Mouse (Mus musculus): ENCODE data around the gene Atxn1l. TPM values are rescaled to one million over a fixed set of nuclear protein-coding genes. Genes with fewer than 3 reads are reported as not detected.

The Atxn1l gene
- polyA plus RNA-seq (2014; fragmentation: Nextera tagmentation; extraction: Ambion mirVana): 7.5 and 7.8 TPM in 2 replicates

DNA sequence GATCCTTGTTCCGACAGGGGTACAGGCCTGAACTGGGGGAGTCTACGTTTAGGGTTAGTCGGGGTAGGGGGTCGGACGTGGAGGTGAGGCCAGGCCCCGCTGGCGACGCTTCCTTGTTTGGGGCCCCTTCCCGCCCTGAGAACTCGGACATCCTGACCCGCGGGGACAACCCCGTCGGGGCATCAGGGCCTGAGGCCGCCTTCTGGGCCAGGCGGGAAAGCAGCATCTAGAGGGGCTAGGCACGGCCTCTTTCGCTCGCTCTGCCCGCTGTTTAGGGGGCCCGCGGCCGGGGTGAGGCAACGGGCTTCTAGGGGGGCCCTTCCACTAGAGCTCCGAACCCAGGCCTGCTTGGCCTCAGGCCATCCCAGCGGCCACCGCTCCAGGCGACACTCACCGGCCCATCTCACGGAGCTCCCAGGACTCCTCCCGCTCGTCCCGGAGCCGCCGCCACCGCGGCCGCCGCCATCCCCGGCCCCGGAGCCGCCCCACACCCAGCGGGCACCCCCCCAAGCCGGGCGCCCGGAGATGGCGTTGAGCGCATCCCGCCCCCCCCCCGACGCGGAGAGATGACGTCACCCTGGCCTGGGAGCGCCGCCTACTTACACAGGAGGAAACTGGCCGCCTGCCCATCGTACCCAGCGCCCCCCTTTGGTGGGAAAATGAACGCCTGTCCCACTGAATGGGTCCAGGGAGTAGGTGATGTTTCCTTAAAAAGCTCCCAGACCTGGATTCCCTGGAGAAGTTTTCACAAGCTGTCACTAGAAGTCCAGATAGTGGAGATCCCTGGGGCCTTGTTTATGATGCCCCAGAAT is at the start of gene Atxn1l:
Gene Atxn1l, minus strand, starts transcription at position 503 of the 812 bp plus-strand sequence.
- Histone ChIP-seq H3K27me3 (ENCODE audit: control insufficient read depth, insufficient read depth, low read length) (no peaks in the 10 kb centered on the region), H3K9ac (ENCODE audit: low read length) (peak within 1 kb of the TSS; percentile 97), H3K27ac (ENCODE audit: low read depth, low read length) (peak within 1 kb of the TSS; percentile 53), H3K4me1 (ENCODE audit: control insufficient read depth, insufficient read depth, low read length) (peaks cover 8% of the 10 kb centered on the region; the same call in 1 of the 2 replicates), H3K9me3 (ENCODE audit: control insufficient read depth, low read length) (no peaks in the 10 kb centered on the region), H3K4me3 (ENCODE audit: low read depth, low read length) (peak within 1 kb of the TSS; percentile 99), H3K4me2 (ENCODE audit: low read depth) (peak within 1 kb of the TSS; percentile 91), H3K36me3 (ENCODE audit: control insufficient read depth, insufficient read depth, low read length) (0 out of 2 replicates have a peak, but pooled peaks cover 3% of the 10 kb centered on the region)
- DNase-seq (ENCODE audit: low spot score) (peak; percentile 91), ATAC-seq (ENCODE audit: insufficient read depth, low FRiP score, low TSS enrichment) (peak; percentile 87)
- WGBS: under 1% methylated on average over 54 of the region's 59 CpGs

DNA sequence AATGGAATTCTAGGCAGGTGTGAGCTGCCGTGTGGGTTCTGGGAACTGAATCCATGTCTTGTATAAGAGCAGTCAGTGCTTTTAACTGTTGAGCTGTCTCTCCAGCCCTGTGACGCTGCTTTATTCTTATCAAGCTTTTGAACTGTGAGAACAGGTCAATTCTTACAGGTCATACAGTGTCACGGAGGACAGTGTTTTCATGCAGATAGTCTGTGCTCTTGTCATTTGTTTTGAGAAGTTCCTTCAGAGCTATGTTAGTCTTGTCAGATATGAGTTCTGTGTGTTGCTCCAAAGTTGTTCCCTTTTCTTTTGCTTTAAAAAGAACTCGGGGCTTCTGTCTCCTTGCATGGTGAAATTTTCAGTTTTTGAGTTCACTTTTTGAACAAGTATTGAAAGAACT is 43.0 kb upstream of the Atxn1l start:
- H3K4me3 ChIP-seq (ENCODE audit: low read depth, low read length): no peak overlapping the region
- no peak overlapping the region for H3K9ac ChIP-seq (ENCODE audit: low read length)
- 82% methylated on average over 4 of the region's 4 CpGs for WGBS
- DNase-seq (ENCODE audit: low spot score) (no peak), ATAC-seq (ENCODE audit: insufficient read depth, low FRiP score, low TSS enrichment) (no peak)
- peaks cover 3% of the 10 kb centered on the region; the same call in 1 of the 2 replicates for H3K4me1 ChIP-seq (ENCODE audit: control insufficient read depth, insufficient read depth, low read length)
- H3K27me3 ChIP-seq (ENCODE audit: control insufficient read depth, insufficient read depth, low read length): no peaks in the 10 kb centered on the region
- no peak overlapping the region for H3K4me2 ChIP-seq (ENCODE audit: low read depth)
- H3K36me3 ChIP-seq (ENCODE audit: control insufficient read depth, insufficient read depth, low read length): no peaks in the 10 kb centered on the region
- no peaks in the 10 kb centered on the region for H3K9me3 ChIP-seq (ENCODE audit: control insufficient read depth, low read length)
- no peak overlapping the region for H3K27ac ChIP-seq (ENCODE audit: low read depth, low read length)

DNA sequence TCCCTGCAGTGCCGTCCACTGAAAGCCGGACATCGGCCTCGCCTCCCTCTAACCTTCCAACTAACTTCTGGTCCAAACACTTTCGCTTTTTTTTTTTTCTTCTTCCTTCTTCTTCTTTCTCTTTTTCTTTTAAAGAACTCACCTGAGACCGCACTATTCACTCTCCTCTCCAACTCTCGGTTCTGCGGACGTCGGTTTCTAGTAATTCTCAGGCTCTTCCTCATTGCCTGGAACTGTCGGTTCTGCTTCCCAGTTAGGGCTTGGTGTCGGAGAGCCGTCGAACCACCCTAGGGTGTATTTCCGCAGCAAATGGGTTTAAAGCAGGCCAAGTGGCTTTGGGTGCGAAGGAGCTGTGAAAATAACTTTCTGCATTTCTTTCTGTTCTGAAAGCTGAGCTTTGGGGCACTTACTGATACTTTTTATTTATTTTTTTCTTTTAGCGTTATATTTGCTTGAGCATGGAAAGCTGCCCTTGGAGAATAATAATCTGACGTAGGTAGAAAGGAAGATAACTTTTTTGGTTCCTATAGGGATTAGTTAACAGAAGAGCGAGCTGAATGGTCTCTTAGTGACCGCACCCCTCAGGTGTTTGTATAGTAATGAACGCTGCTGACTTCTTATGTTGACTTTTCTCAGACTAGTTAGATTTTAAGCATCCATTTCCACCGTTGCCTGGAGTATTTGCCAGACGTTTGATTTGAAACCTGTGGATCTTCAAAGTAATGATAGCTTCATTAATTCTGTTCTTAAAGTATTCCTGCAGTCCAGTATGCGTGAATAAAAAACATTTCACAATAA is 42.1 kb upstream of the Atxn1l start:
- Histone ChIP-seq H3K36me3 (ENCODE audit: control insufficient read depth, insufficient read depth, low read length) (no peaks in the 10 kb centered on the region), H3K4me3 (ENCODE audit: low read depth, low read length) (peak overlapping the region; percentile 90), H3K9ac (ENCODE audit: low read length) (peak overlapping the region; percentile 91), H3K27ac (ENCODE audit: low read depth, low read length) (no peak overlapping the region), H3K27me3 (ENCODE audit: control insufficient read depth, insufficient read depth, low read length) (no peaks in the 10 kb centered on the region), H3K9me3 (ENCODE audit: control insufficient read depth, low read length) (no peaks in the 10 kb centered on the region), H3K4me1 (ENCODE audit: control insufficient read depth, insufficient read depth, low read length) (peaks cover 3% of the 10 kb centered on the region; the same call in 1 of the 2 replicates), H3K4me2 (ENCODE audit: low read depth) (peak overlapping the region; percentile 79)
- no peak for DNase-seq (ENCODE audit: low spot score)
- WGBS: 23% methylated on average over 24 of the region's 24 CpGs
- ATAC-seq (ENCODE audit: insufficient read depth, low FRiP score, low TSS enrichment): no peak

DNA sequence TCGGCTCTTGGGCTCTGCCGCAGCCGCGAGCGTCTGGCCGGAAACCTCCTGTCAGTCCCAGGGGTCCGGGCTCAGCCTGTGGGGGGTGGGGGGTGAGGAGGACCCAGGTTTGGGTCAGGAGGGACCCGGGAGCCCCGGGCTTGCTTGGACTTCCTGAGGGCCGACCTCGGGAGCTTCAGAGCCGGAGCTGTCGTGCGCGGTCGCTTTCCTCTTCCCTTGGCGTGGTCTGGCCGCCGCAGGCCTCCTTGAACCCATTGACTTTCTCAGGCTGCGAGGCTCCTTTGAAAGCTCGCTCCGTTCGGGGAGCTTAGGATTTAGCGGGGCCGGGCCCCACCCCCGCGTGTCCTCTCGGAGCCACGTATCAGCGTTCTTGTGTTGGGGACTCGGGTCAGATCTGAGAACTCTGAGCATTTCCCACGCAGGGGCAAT is 41.5 kb upstream of the Atxn1l start:
- Histone ChIP-seq H3K4me2 (ENCODE audit: low read depth) (peak overlapping the region; percentile 79), H3K27me3 (ENCODE audit: control insufficient read depth, insufficient read depth, low read length) (no peaks in the 10 kb centered on the region), H3K9ac (ENCODE audit: low read length) (peak overlapping the region; percentile 91), H3K9me3 (ENCODE audit: control insufficient read depth, low read length) (no peaks in the 10 kb centered on the region), H3K27ac (ENCODE audit: low read depth, low read length) (peak overlapping the region; percentile 94), H3K4me1 (ENCODE audit: control insufficient read depth, insufficient read depth, low read length) (peaks cover 3% of the 10 kb centered on the region; the same call in 1 of the 2 replicates), H3K36me3 (ENCODE audit: control insufficient read depth, insufficient read depth, low read length) (no peaks in the 10 kb centered on the region), H3K4me3 (ENCODE audit: low read depth, low read length) (peak overlapping the region; percentile 90)
- ATAC-seq (ENCODE audit: insufficient read depth, low FRiP score, low TSS enrichment) (peak; percentile 17; the same call in 1 of the 2 replicates), DNase-seq (ENCODE audit: low spot score) (no peak)
- 0% methylated on average over 31 of the region's 32 CpGs for WGBS

DNA sequence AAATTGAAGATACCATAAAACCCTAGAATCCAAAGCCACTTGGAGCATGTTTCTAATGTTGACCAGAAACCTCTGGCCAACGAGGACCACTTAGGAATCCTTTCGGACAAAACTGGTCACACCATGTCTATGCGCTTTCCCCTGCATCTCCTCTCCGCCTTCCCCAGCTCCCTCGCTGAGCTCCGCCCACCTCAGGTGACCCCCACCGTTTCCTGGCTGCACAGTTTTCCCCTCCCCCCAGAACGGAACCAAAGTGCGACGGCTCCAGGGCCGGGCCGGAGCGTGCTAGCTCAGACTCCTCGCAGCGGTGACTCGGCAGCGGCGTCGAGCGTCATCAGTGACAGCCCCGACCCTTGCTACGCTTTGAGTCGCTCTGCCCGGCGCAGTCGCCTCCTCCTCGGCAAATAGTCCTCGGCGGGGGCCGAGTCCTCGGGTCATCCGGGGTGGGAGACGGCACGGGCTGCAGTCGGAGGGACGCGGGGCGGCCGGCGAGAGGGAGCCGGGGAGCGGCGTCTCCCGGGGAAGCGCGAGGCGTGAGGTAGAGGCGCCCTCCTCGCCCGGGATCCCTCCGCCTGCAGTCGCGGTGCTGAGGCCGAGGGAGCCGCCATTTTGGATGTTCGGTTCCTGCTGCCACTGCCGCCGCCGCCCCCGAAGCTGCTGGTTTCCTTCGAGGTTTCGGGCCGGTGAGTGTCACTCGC is 40.9 kb upstream of the Atxn1l start, which contains the start of gene Ap1g1:
Gene Ap1g1, plus strand, starts transcription at position 275 of the 698 bp plus-strand sequence.
- under 1% methylated on average over 61 of the region's 64 CpGs for WGBS
- DNase-seq (ENCODE audit: low spot score) (peak; percentile 98), ATAC-seq (ENCODE audit: insufficient read depth, low FRiP score, low TSS enrichment) (peak; percentile 99)
- no peaks in the 10 kb centered on the region for H3K36me3 ChIP-seq (ENCODE audit: control insufficient read depth, insufficient read depth, low read length)
- peak within 1 kb of the TSS; percentile 79 for H3K4me2 ChIP-seq (ENCODE audit: low read depth)
- H3K4me1 ChIP-seq (ENCODE audit: control insufficient read depth, insufficient read depth, low read length): peaks cover 3% of the 10 kb centered on the region; the same call in 1 of the 2 replicates
- H3K27ac ChIP-seq (ENCODE audit: low read depth, low read length): peak within 1 kb of the TSS; percentile 94
- H3K9me3 ChIP-seq (ENCODE audit: control insufficient read depth, low read length): no peaks in the 10 kb centered on the region
- peak within 1 kb of the TSS; percentile 91 for H3K9ac ChIP-seq (ENCODE audit: low read length)
- peak within 1 kb of the TSS; percentile 90 for H3K4me3 ChIP-seq (ENCODE audit: low read depth, low read length)
- H3K27me3 ChIP-seq (ENCODE audit: control insufficient read depth, insufficient read depth, low read length): no peaks in the 10 kb centered on the region

DNA sequence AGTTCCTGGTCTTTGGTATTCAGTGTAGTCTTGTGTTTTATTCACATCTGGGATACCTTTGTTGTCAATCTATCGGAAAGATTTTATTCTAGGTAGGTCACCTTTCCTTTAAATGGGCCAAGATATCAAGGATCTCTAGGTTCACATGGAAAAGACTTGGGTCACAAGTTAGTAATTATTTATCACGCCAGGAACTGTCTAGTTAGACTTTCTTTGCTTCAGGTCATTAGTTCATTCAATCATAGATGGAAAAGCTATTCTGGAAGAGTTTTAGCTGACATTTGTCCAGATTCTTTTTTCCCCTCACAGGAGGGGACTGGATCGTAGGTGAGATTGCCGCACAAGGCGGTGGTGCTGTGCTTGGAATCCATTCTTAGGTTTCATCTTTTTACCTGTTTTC is 40.3 kb upstream of the Atxn1l start:
- H3K4me1 ChIP-seq (ENCODE audit: control insufficient read depth, insufficient read depth, low read length): peaks cover 3% of the 10 kb centered on the region; the same call in 1 of the 2 replicates
- H3K4me2 ChIP-seq (ENCODE audit: low read depth): peak overlapping the region; percentile 33
- no peaks in the 10 kb centered on the region for H3K27me3 ChIP-seq (ENCODE audit: control insufficient read depth, insufficient read depth, low read length)
- ATAC-seq (ENCODE audit: insufficient read depth, low FRiP score, low TSS enrichment): no peak
- H3K4me3 ChIP-seq (ENCODE audit: low read depth, low read length): peak overlapping the region; percentile 90; the same call in 1 of the 2 replicates
- no peaks in the 10 kb centered on the region for H3K36me3 ChIP-seq (ENCODE audit: control insufficient read depth, insufficient read depth, low read length)
- H3K27ac ChIP-seq (ENCODE audit: low read depth, low read length): no peak overlapping the region
- WGBS: 30% methylated on average over 5 of the region's 5 CpGs
- DNase-seq (ENCODE audit: low spot score): no peak
- 0 out of 2 replicates have a peak overlapping the region, but pooled peaks have one; percentile 7 for H3K9ac ChIP-seq (ENCODE audit: low read length)
- H3K9me3 ChIP-seq (ENCODE audit: control insufficient read depth, low read length): no peaks in the 10 kb centered on the region

DNA sequence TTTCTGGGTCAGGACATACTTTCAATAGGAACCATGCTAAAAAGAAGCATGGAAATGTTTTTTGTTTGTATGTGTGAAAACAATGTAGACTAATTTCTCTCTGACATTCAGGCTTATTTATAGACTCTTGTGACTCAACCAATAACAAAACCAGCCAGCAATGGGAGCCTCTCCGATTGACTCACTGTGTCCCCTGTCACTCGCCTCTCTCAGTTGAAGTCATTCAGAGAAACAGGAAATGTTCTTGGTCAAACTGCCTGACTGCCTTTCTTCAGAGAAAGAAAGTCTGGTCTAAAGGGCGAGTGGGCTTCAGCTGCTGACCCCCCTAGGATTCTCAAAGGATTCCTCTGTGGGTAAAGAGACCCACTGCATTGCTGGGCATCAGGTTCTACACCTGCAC is 35.6 kb upstream of the Atxn1l start:
- no peak overlapping the region for H3K9ac ChIP-seq (ENCODE audit: low read length)
- ATAC-seq (ENCODE audit: insufficient read depth, low FRiP score, low TSS enrichment) (no peak), DNase-seq (ENCODE audit: low spot score) (no peak)
- H3K9me3 ChIP-seq (ENCODE audit: control insufficient read depth, low read length): no peaks in the 10 kb centered on the region
- no peaks in the 10 kb centered on the region for H3K27me3 ChIP-seq (ENCODE audit: control insufficient read depth, insufficient read depth, low read length)
- no peak overlapping the region for H3K4me3 ChIP-seq (ENCODE audit: low read depth, low read length)
- no peak overlapping the region for H3K4me2 ChIP-seq (ENCODE audit: low read depth)
- H3K4me1 ChIP-seq (ENCODE audit: control insufficient read depth, insufficient read depth, low read length): no peaks in the 10 kb centered on the region
- H3K36me3 ChIP-seq (ENCODE audit: control insufficient read depth, insufficient read depth, low read length): no peaks in the 10 kb centered on the region
- 56% methylated on average over 3 of the region's 3 CpGs for WGBS
- H3K27ac ChIP-seq (ENCODE audit: low read depth, low read length): no peak overlapping the region

DNA sequence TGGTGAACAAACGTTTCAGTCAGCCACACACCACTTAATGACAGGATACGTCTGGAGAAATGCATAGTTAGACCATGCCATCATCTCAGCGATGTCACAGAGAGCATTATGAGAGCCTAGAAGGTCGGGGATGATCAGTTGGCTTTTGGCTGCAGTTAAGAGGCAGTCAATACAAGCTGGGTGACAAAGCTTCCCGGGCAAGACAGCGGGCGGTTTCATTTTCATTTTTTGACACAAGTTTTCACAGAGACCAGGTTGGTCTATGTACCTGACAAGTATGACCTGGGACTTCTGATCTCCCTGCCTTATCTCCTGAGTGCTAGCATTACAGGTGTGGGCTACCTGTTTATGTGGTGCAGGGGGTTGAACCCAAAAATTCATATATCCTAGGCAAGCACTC is 28.5 kb upstream of the Atxn1l start:
- Histone ChIP-seq H3K27ac (ENCODE audit: low read depth, low read length) (no peak overlapping the region), H3K27me3 (ENCODE audit: control insufficient read depth, insufficient read depth, low read length) (no peaks in the 10 kb centered on the region), H3K36me3 (ENCODE audit: control insufficient read depth, insufficient read depth, low read length) (no peaks in the 10 kb centered on the region), H3K4me3 (ENCODE audit: low read depth, low read length) (no peak overlapping the region), H3K4me1 (ENCODE audit: control insufficient read depth, insufficient read depth, low read length) (no peaks in the 10 kb centered on the region), H3K9ac (ENCODE audit: low read length) (no peak overlapping the region), H3K4me2 (ENCODE audit: low read depth) (no peak overlapping the region), H3K9me3 (ENCODE audit: control insufficient read depth, low read length) (no peaks in the 10 kb centered on the region)
- ATAC-seq (ENCODE audit: insufficient read depth, low FRiP score, low TSS enrichment) (no peak), DNase-seq (ENCODE audit: low spot score) (no peak)
- WGBS: 80% methylated on average over 7 of the region's 7 CpGs
